ENCODE assay signal across 8 mouse cellular contexts in the genomic region with DNA sequence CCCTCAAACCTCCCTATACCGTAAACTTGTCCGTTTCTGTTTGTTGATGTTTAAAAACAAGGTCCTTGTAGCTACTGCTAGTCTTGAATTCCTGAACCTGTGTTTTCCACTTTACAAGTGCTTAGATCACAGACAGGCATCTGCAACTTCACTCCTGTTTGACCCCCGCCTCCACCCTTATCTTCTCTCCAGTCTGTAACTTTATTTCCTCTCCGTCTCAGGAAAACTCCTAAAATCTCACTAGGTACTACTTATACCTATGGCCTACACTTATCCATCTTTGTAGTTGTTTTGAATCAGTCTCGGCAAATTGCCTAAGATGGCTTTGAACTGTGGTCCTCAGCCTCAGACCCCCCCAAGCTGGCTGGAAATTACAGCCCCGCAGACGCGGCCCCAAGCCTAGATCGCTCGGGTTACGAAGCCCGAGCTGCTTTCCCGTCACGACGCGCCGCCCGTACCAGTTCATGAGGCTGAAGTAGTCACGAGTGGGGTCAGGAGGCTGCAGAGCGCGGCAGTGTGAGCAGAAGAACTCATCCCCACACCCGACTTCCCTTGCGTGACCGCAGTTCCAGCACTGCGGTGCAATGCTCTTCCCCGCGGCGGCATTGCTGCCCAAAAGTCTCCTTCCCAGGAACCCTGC. TPM values are rescaled to one million over a fixed set of nuclear protein-coding genes. Genes with fewer than 3 reads are reported as not detected.
DNase-seq lines count a peak whose midpoint lies in the region; ATAC-seq and TF ChIP-seq lines count a peak whose summit lies in the region.

No protein-coding gene starts in this region.

- no peak for TF ChIP-seq POLR2A in MEL (IDR thresholded peaks at IDR 0.05; ENCODE audit: control insufficient read depth in 1 of 2, insufficient read depth in 1 of 2, low read depth in 1 of 2, low read length in 2 of 2, poor library complexity in 1 of 2)

- peaks cover 24% of the 10 kb centered on the region for H3K4me1 ChIP-seq in heart, embryonic 12.5 days (replicated peaks)
- H3K4me1 ChIP-seq in MEL (ENCODE audit: control insufficient read depth in 1 of 2, insufficient read depth in 2 of 2, low read length in 2 of 2) = peaks cover 6 to 21% of the 10 kb centered on the region in 2 experiments
- peaks cover 16% of the 10 kb centered on the region for H3K4me1 ChIP-seq in heart, embryonic 16.5 days (ENCODE audit: control insufficient read depth, insufficient read depth, low read length)

- peaks cover 9% of the 10 kb centered on the region; the same call in 1 of the 2 replicates for H3K36me3 ChIP-seq in heart, embryonic 12.5 days
- H3K36me3 ChIP-seq in MEL (ENCODE audit: control insufficient read depth in 1 of 2, insufficient read depth in 2 of 2, low read length in 2 of 2) = peaks cover 5 to 36% of the 10 kb centered on the region in 2 experiments
- H3K36me3 ChIP-seq in heart, embryonic 16.5 days (ENCODE audit: control insufficient read depth, insufficient read depth) = 0 out of 2 replicates have a peak, but pooled peaks cover 2% of the 10 kb centered on the region
- H3K36me3 ChIP-seq in macrophage (ENCODE audit: inconsistent target) = peaks cover 29% of the 10 kb centered on the region

- no peaks in the 10 kb centered on the region for H3K9me3 ChIP-seq in heart, embryonic 12.5 days (replicated peaks)
- H3K9me3 ChIP-seq in MEL (replicated peaks; ENCODE audit: insufficient read depth, low read length) = no peaks in the 10 kb centered on the region
- no peaks in the 10 kb centered on the region for H3K9me3 ChIP-seq in heart, embryonic 16.5 days (replicated peaks; ENCODE audit: control insufficient read depth, low read length)

- H3K27me3 ChIP-seq in heart, embryonic 12.5 days (replicated peaks) = no peaks in the 10 kb centered on the region
- no peaks in the 10 kb centered on the region for H3K27me3 ChIP-seq in MEL (ENCODE audit: control insufficient read depth in 1 of 2, insufficient read depth in 2 of 2, low read length in 2 of 2)
- no peaks in the 10 kb centered on the region for H3K27me3 ChIP-seq in heart, embryonic 16.5 days (ENCODE audit: control insufficient read depth, insufficient read depth, low read length)

- peak; percentile 80 to 82 for TF ChIP-seq EP300 in MEL (IDR thresholded peaks at IDR 0.05; ENCODE audit: low read depth in 1 of 2, low read length in 2 of 2)

- TF ChIP-seq CTCF in MEL (IDR thresholded peaks at IDR 0.05 in 2 of 3, conservative IDR thresholded peaks at IDR 0.05 in 1 of 3; ENCODE audit: control insufficient read depth in 1 of 3, insufficient read depth in 1 of 3, low read depth in 2 of 3, low read length in 3 of 3, poor library complexity in 1 of 3, severe bottlenecking in 1 of 3) = no peak

- peak overlapping the region; percentile 76 for H3K4me3 ChIP-seq in heart, embryonic 12.5 days
- H3K4me3 ChIP-seq in MEL (ENCODE audit: control insufficient read depth in 1 of 2, insufficient read depth in 1 of 2, low read depth in 2 of 2, low read length in 2 of 2) = peak overlapping the region; percentile 69 to 84
- H3K4me3 ChIP-seq in heart, embryonic 16.5 days (ENCODE audit: low read length) = peak overlapping the region; percentile 84
- peak overlapping the region; percentile 80 for H3K4me3 ChIP-seq in macrophage (ENCODE audit: inconsistent target)

- ATAC-seq in heart, embryonic 12.5 days (ENCODE audit: insufficient number of reproducible peaks, low FRiP score) = peak; percentile 37
- ATAC-seq in heart, embryonic 16.5 days (replicated peaks; ENCODE audit: extremely low read depth, insufficient read depth, low FRiP score) = peak; percentile 54

- peak overlapping the region; percentile 79 for H3K4me2 ChIP-seq in heart, embryonic 12.5 days
- peak overlapping the region; percentile 85 for H3K4me2 ChIP-seq in heart, embryonic 16.5 days (ENCODE audit: low read depth, low read length)

- 4% methylated on average over 28 of the region's 28 CpGs for WGBS in heart, embryonic 12.5 days
- 4% methylated on average over 28 of the region's 28 CpGs for WGBS in heart, embryonic 16.5 days
- 3% methylated on average over 28 of the region's 28 CpGs for WGBS in macrophage (ENCODE audit: missing documents)

- H3K27ac ChIP-seq in heart, embryonic 12.5 days (ENCODE audit: poor library complexity, severe bottlenecking) = peak overlapping the region; percentile 83
- H3K27ac ChIP-seq in MEL (ENCODE audit: control insufficient read depth, low read depth, low read length) (peak overlapping the region; percentile 79), macrophage (peak overlapping the region; percentile 84)
- peak overlapping the region; percentile 85 for H3K27ac ChIP-seq in heart, embryonic 16.5 days (ENCODE audit: low read length)

- peak overlapping the region; percentile 87 for H3K9ac ChIP-seq in heart, embryonic 12.5 days
- peak overlapping the region; percentile 78 for H3K9ac ChIP-seq in MEL (ENCODE audit: control insufficient read depth, low read depth, low read length, poor library complexity, severe bottlenecking)
- H3K9ac ChIP-seq in heart, embryonic 16.5 days (ENCODE audit: low read length) = peak overlapping the region; percentile 83

- H3K79me2 ChIP-seq in MEL (ENCODE audit: control insufficient read depth, insufficient read depth, low read length, poor library complexity) (peaks cover 22% of the 10 kb centered on the region), macrophage (ENCODE audit: inconsistent target) (peaks cover 28% of the 10 kb centered on the region; the same call in 1 of the 2 replicates)

- no peak for DNase-seq in heart, postnatal 25 days (ENCODE audit: low spot score)
- peak; percentile 75 for DNase-seq in MEL (ENCODE audit: low read depth, low spot score)
- DNase-seq in right cerebral cortex, postnatal 10 days (ENCODE audit: low spot score in 2 of 2) = no peak
- DNase-seq in right cerebral cortex, postnatal 25 days = no peak
- DNase-seq in kidney, adult 11 months = no peak

- intact Hi-C loops in heart, postnatal 25 days (cut with DNase I) = loop anchor here (5.0 to 10.0 kb wide), 3 partner anchors 368 to 496 kb away; partner anchors contain the start of gene Pitpnb

- no peak for TF ChIP-seq RAD21 in MEL (IDR thresholded peaks at IDR 0.05; ENCODE audit: low read depth, low read length)

RNA-seq across cellular contexts. Expression of gene Hscb, which starts 0.4 kb away (rescaled TPM):
- polyA plus RNA-seq in heart, embryonic 12.5 days (2016; fragmentation: Nextera tagmentation; extraction: Ambion mirVana) = 32.3 and 33.4 TPM in 2 replicates
- 10 to 100 TPM; 18.8 to 21.1 TPM for total RNA-seq in heart, postnatal 25 days (2021)
- 20.1 and 29.4 TPM in 2 replicates for total RNA-seq in MEL (2012; rRNA removed)
- polyA plus RNA-seq in MEL (2012; ENCODE audit: insufficient read depth in 1 of 2, insufficient read length in 2 of 2, low read depth in 1 of 2, low replicate concordance in 2 of 2, missing spikeins in 1 of 2) (10 to 100 TPM in 1 of 2 experiments, not detected in 1; 29.0 TPM), macrophage (2018) (32.2 to 52.4 TPM (median 43.3 TPM) in 3 replicates)
- 22.5 and 23.1 TPM in 2 replicates for polyA plus RNA-seq in heart, embryonic 16.5 days (2015; fragmentation: Nextera tagmentation; extraction: Ambion mirVana)
- total RNA-seq in macrophage (2018; cell fraction: chromatin; rRNA removed) = 10 to 100 TPM in 11 of 26 experiments, 1 to 10 TPM in 11, not detected in 4; 2.3 to 43.3 (median 10.1) TPM
- total RNA-seq in macrophage (2018; cell fraction: cytosol; rRNA removed) = 10 to 100 TPM; 27.7 to 74.0 (median 40.6) TPM
- total RNA-seq in macrophage (2018; cell fraction: nucleus; rRNA removed) = 10 to 100 TPM in 14 of 26 experiments, 1 to 10 TPM in 12; 2.1 to 29.6 (median 10.4) TPM

RNA-seq across cellular contexts. Expression of gene Chek2, which starts 0.6 kb away (rescaled TPM):
- 18.4 and 19.4 TPM in 2 replicates for polyA plus RNA-seq in heart, embryonic 12.5 days (2016; fragmentation: Nextera tagmentation; extraction: Ambion mirVana)
- 1 to 10 TPM; 3.3 to 4.5 TPM for total RNA-seq in heart, postnatal 25 days (2021)
- total RNA-seq in MEL (2012; rRNA removed) = 22.2 and 23.9 TPM in 2 replicates
- polyA plus RNA-seq in MEL (2012; ENCODE audit: insufficient read depth in 1 of 2, insufficient read length in 2 of 2, low read depth in 1 of 2, low replicate concordance in 2 of 2, missing spikeins in 1 of 2) (10 to 100 TPM in 1 of 2 experiments, not detected in 1; 24.1 TPM), macrophage (2018) (21.7 to 24.4 TPM (median 24.0 TPM) in 3 replicates)
- 17.1 and 19.0 TPM in 2 replicates for polyA plus RNA-seq in heart, embryonic 16.5 days (2015; fragmentation: Nextera tagmentation; extraction: Ambion mirVana)
- 10 to 100 TPM in 16 of 26 experiments, 1 to 10 TPM in 10; 1.8 to 51.7 (median 22.4) TPM for total RNA-seq in macrophage (2018; cell fraction: chromatin; rRNA removed)
- total RNA-seq in macrophage (2018; cell fraction: cytosol; rRNA removed) = 10 to 100 TPM in 25 of 26 experiments, 1 to 10 TPM in 1; 9.4 to 27.0 (median 18.0) TPM
- total RNA-seq in macrophage (2018; cell fraction: nucleus; rRNA removed) = 10 to 100 TPM in 17 of 26 experiments, 1 to 10 TPM in 9; 3.2 to 38.0 (median 15.6) TPM

RNA-seq across cellular contexts. Expression of gene Ulk1, which starts 29.3 kb away (rescaled TPM):
- 17.4 TPM in 2 replicates for polyA plus RNA-seq in heart, embryonic 12.5 days (2016; fragmentation: Nextera tagmentation; extraction: Ambion mirVana)
- 10 to 100 TPM; 73.2 to 78.0 TPM for total RNA-seq in heart, postnatal 25 days (2021)
- total RNA-seq in MEL (2012; rRNA removed) = 4.9 and 5.2 TPM in 2 replicates
- polyA plus RNA-seq in MEL (2012; ENCODE audit: insufficient read depth in 1 of 2, insufficient read length in 2 of 2, low read depth in 1 of 2, low replicate concordance in 2 of 2, missing spikeins in 1 of 2) (10 to 100 TPM in 1 of 2 experiments, not detected in 1; 23.0 TPM), macrophage (2018) (9.6 to 23.9 TPM (median 15.4 TPM) in 3 replicates)
- 10.0 and 13.1 TPM in 2 replicates for polyA plus RNA-seq in heart, embryonic 16.5 days (2015; fragmentation: Nextera tagmentation; extraction: Ambion mirVana)
- 100 to 1,000 TPM in 8 of 26 experiments, 10 to 100 TPM in 18; 34.8 to 152 (median 77.9) TPM for total RNA-seq in macrophage (2018; cell fraction: chromatin; rRNA removed)
- 10 to 100 TPM; 11.7 to 33.5 (median 17.2) TPM for total RNA-seq in macrophage (2018; cell fraction: cytosol; rRNA removed)
- total RNA-seq in macrophage (2018; cell fraction: nucleus; rRNA removed) = 10 to 100 TPM; 13.5 to 95.7 (median 32.3) TPM

RNA-seq across cellular contexts. Expression of gene Ttc28, which starts 40.4 kb away (rescaled TPM):
- polyA plus RNA-seq in heart, embryonic 12.5 days (2016; fragmentation: Nextera tagmentation; extraction: Ambion mirVana) = 10.3 and 12.1 TPM in 2 replicates
- 10 to 100 TPM; 13.3 to 16.9 TPM for total RNA-seq in heart, postnatal 25 days (2021)
- total RNA-seq in MEL (2012; rRNA removed) = 1.1 and 1.2 TPM in 2 replicates
- 1 to 10 TPM in 1 of 2 experiments, not detected in 1; 1.8 TPM for polyA plus RNA-seq in MEL (2012; ENCODE audit: insufficient read depth in 1 of 2, insufficient read length in 2 of 2, low read depth in 1 of 2, low replicate concordance in 2 of 2, missing spikeins in 1 of 2)
- polyA plus RNA-seq in heart, embryonic 16.5 days (2015; fragmentation: Nextera tagmentation; extraction: Ambion mirVana) = 5.7 and 5.8 TPM in 2 replicates
- 10 to 100 TPM in 3 of 26 experiments, 1 to 10 TPM in 23; 3.1 to 10.4 (median 5.6) TPM for total RNA-seq in macrophage (2018; cell fraction: chromatin; rRNA removed)
- 1 to 10 TPM in 14 of 26 experiments, under 1 TPM in 12; 0.54 to 1.8 (median 1.1) TPM for total RNA-seq in macrophage (2018; cell fraction: cytosol; rRNA removed)
- total RNA-seq in macrophage (2018; cell fraction: nucleus; rRNA removed) = 10 to 100 TPM in 1 of 26 experiments, 1 to 10 TPM in 25; 1.4 to 18.4 (median 3.3) TPM
- polyA plus RNA-seq in macrophage (2018) = 0.50 to 1.3 TPM (median 0.77 TPM) in 3 replicates

RNA-seq across cellular contexts. Expression of gene Pus1, which starts 58.7 kb away (rescaled TPM):
- 33.8 and 37.8 TPM in 2 replicates for polyA plus RNA-seq in heart, embryonic 12.5 days (2016; fragmentation: Nextera tagmentation; extraction: Ambion mirVana)
- total RNA-seq in heart, postnatal 25 days (2021) = 10 to 100 TPM; 16.1 to 17.9 TPM
- 97.6 and 107 TPM in 2 replicates for total RNA-seq in MEL (2012; rRNA removed)
- 100 to 1,000 TPM; 117 to 248 TPM for polyA plus RNA-seq in MEL (2012; ENCODE audit: insufficient read depth in 1 of 2, insufficient read length in 2 of 2, low read depth in 1 of 2, low replicate concordance in 2 of 2, missing spikeins in 1 of 2)
- 31.3 and 33.9 TPM in 2 replicates for polyA plus RNA-seq in heart, embryonic 16.5 days (2015; fragmentation: Nextera tagmentation; extraction: Ambion mirVana)
- 10 to 100 TPM in 25 of 26 experiments, 1 to 10 TPM in 1; 9.2 to 29.5 (median 19.7) TPM for total RNA-seq in macrophage (2018; cell fraction: chromatin; rRNA removed)
- total RNA-seq in macrophage (2018; cell fraction: cytosol; rRNA removed) = 10 to 100 TPM; 12.5 to 21.4 (median 17.6) TPM
- total RNA-seq in macrophage (2018; cell fraction: nucleus; rRNA removed) = 10 to 100 TPM in 25 of 26 experiments, 1 to 10 TPM in 1; 8.9 to 39.1 (median 18.0) TPM
- 14.8 to 27.1 TPM (median 18.1 TPM) in 3 replicates for polyA plus RNA-seq in macrophage (2018)
